ENCODE assay signal across 22 mouse cellular contexts in the genomic region with DNA sequence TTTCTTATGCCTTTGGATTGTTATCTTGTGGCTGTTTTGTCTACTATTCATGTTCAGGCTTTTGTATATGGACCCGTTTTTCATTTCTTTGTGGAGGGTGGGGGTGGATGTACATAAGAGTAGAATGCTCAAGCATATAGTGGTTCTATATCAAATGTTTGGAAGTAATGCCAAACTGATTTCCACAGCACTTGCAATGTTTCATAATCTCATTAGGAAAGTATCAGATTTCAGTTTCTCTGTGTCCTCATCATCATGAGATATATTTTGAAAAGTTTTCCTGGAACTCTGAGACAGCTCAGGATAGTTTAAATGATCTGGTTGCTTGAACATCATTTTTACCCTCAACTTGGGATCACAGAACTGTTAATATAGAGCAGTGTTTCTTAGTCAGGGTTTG. TPM values are rescaled to one million over a fixed set of nuclear protein-coding genes. Genes with fewer than 3 reads are reported as not detected.
"Had no signal": no experiment of that assay in that cellular context is flagged by ENCODE, and none has a peak within 500 bp of the region (broad histone marks: within the 10 kb centered on the region; RNA-seq: fewer than 3 reads in every experiment).

No protein-coding gene starts in this region.

- ATAC-seq: midbrain, embryonic 13.5 days; midbrain, embryonic 15.5 days had no signal

- DNase-seq: lung, adult 2 months; lung, postnatal 10 days; lung, postnatal 4 days; retina, postnatal 1 day; right cerebral cortex, adult 18-20 months; right cerebral cortex, postnatal 25 days; right cerebral cortex, postnatal 4 days; spleen, adult 18-20 months; thymus, adult 18-20 months; thymus, postnatal 14 days; thymus, postnatal 36 days had no signal

- H3K4me2 ChIP-seq: lung, embryonic 15.5 days; midbrain, embryonic 13.5 days; midbrain, embryonic 15.5 days; neural tube, embryonic 13.5 days; neural tube, embryonic 15.5 days had no signal

- H3K27me3 ChIP-seq: lung, embryonic 15.5 days; midbrain, embryonic 15.5 days; neural tube, embryonic 13.5 days had no signal

- H3K9ac ChIP-seq: lung, embryonic 15.5 days; midbrain, embryonic 13.5 days; midbrain, embryonic 15.5 days; neural tube, embryonic 13.5 days; neural tube, embryonic 15.5 days had no signal

- H3K9me3 ChIP-seq: lung, embryonic 15.5 days; midbrain, embryonic 10.5 days; midbrain, embryonic 13.5 days; midbrain, embryonic 15.5 days; neural tube, embryonic 13.5 days; neural tube, embryonic 15.5 days had no signal

- H3K4me3 ChIP-seq: lung, embryonic 15.5 days; midbrain, embryonic 10.5 days; midbrain, embryonic 13.5 days; midbrain, embryonic 15.5 days; myocyte; neural tube, embryonic 13.5 days; neural tube, embryonic 15.5 days had no signal

- H3K27ac ChIP-seq: lung, embryonic 15.5 days; midbrain, embryonic 10.5 days; midbrain, embryonic 13.5 days; midbrain, embryonic 15.5 days; neural tube, embryonic 13.5 days; neural tube, embryonic 15.5 days had no signal

- H3K4me1 ChIP-seq: midbrain, embryonic 10.5 days; midbrain, embryonic 13.5 days; midbrain, embryonic 15.5 days; neural tube, embryonic 15.5 days had no signal

- H3K36me3 ChIP-seq: lung, embryonic 15.5 days; midbrain, embryonic 10.5 days; midbrain, embryonic 13.5 days; midbrain, embryonic 15.5 days; neural tube, embryonic 13.5 days; neural tube, embryonic 15.5 days had no signal

RNA-seq across cellular contexts. Expression of gene Gm9817, which starts 48.7 kb away (rescaled TPM):
- total RNA-seq: megakaryocyte-erythroid progenitor cell, adult 5-6 weeks had no signal
- polyA plus RNA-seq: liver, embryonic 16.5 days; lung, embryonic 15.5 days; midbrain, embryonic 10.5 days; midbrain, embryonic 13.5 days; neural tube, embryonic 11.5 days; neural tube, embryonic 13.5 days; neural tube, embryonic 15.5 days; thymus, postnatal 0 days had no signal
